Comparison of ENCODE assay signal across 22 mouse cellular contexts in the genomic region with DNA sequence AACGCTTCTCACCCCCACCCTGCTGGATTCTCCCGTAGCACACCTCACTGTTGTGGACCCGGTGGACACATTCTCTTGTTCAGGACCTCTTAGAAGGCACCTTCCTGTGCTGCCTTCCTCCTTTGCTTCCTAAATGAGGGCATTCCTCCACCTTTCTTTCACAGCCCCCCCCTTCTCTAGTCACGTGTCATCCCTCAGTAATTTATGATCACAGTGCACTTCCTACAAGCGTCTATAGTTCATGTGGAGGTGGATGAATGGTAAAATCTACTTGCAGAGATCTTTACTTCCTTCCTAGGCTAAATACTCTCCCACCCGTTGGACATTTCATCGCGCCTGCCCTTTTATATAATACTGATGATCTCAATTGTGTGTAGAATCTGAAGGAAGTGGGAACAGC. TPM values are rescaled to one million over a fixed set of nuclear protein-coding genes. Genes with fewer than 3 reads are reported as not detected.
"Had no signal": no experiment of that assay in that cellular context is flagged by ENCODE, and none has a peak within 500 bp of the region (broad histone marks: within the 10 kb centered on the region; RNA-seq: fewer than 3 reads in every experiment).

No protein-coding gene starts in this region.

- H3K9me3 ChIP-seq: heart, embryonic 10.5 days; heart, embryonic 12.5 days; hindbrain, embryonic 13.5 days; hindbrain, embryonic 15.5 days; limb, embryonic 13.5 days; limb, embryonic 15.5 days; liver, embryonic 12.5 days had no signal

- H3K27ac ChIP-seq: gastrocnemius, adult 2 months; heart, embryonic 10.5 days; hindbrain, embryonic 13.5 days; hindbrain, embryonic 15.5 days; hindbrain, postnatal 0 days; limb, embryonic 13.5 days; limb, embryonic 15.5 days; liver, embryonic 12.5 days; liver, embryonic 14.5 days had no signal

- H3K27me3 ChIP-seq: heart, embryonic 12.5 days; hindbrain, embryonic 13.5 days; hindbrain, embryonic 15.5 days; limb, embryonic 13.5 days; limb, embryonic 15.5 days; liver, embryonic 12.5 days had no signal

- ATAC-seq: hindbrain, postnatal 0 days; liver, embryonic 12.5 days had no signal

- H3K4me3 ChIP-seq: gastrocnemius, adult 2 months; heart, embryonic 10.5 days; heart, embryonic 12.5 days; hindbrain, embryonic 13.5 days; hindbrain, embryonic 15.5 days; limb, embryonic 13.5 days; limb, embryonic 15.5 days; liver, embryonic 12.5 days had no signal

- H3K9ac ChIP-seq: heart, embryonic 12.5 days; hindbrain, embryonic 13.5 days; hindbrain, embryonic 15.5 days; limb, embryonic 13.5 days; limb, embryonic 15.5 days; liver, embryonic 12.5 days; liver, embryonic 14.5 days had no signal

- H3K4me2 ChIP-seq: heart, embryonic 12.5 days; hindbrain, embryonic 13.5 days; hindbrain, embryonic 15.5 days; limb, embryonic 13.5 days; limb, embryonic 15.5 days; liver, embryonic 12.5 days had no signal

- H3K4me1 ChIP-seq: heart, embryonic 10.5 days; hindbrain, embryonic 13.5 days; limb, embryonic 15.5 days; liver, embryonic 12.5 days had no signal

- DNase-seq: gastrocnemius, adult 2 months; gastrocnemius, postnatal 10 days; gastrocnemius, postnatal 25 days; heart, adult 18-20 months; heart, postnatal 10 days; heart, postnatal 4 days; kidney, adult 18-20 months; kidney, adult 8-10 months; kidney, postnatal 10 days; kidney, postnatal 36 days; layer of hippocampus, adult 9-11 months; layer of hippocampus, postnatal 36 days had no signal

- H3K36me3 ChIP-seq: heart, embryonic 10.5 days; heart, embryonic 12.5 days; hindbrain, embryonic 13.5 days; hindbrain, embryonic 15.5 days; limb, embryonic 13.5 days; limb, embryonic 15.5 days; liver, embryonic 12.5 days had no signal

RNA-seq across cellular contexts. Expression of a gene that starts 9.0 kb away (rescaled TPM):
- total RNA-seq: granulocyte monocyte progenitor cell, adult 5-6 weeks had no signal
